Mouse (Mus musculus): ENCODE data around the gene Art3. TPM values are rescaled to one million over a fixed set of nuclear protein-coding genes. Genes with fewer than 3 reads are reported as not detected.
A peak's percentile ranks its signal among the peaks of the same experiment; 100 is the strongest.

The Art3 gene
- polyA plus RNA-seq, 1 experiment from 2014 or later, result 46.5 TPM

- no peak for TF ChIP-seq EP300 (IDR thresholded peaks at IDR 0.05)
- TF ChIP-seq CTCF (IDR thresholded peaks at IDR 0.05), result no peak
- H3K9ac ChIP-seq (replicated peaks; ENCODE audit: low read depth), result no peak overlapping the region
- WGBS, result 57% methylated on average over 9 of the region's 10 CpGs
- no peaks in the 10 kb centered on the region for H3K9me3 ChIP-seq (ENCODE audit: low read length)
- no peak overlapping the region for H3K4me2 ChIP-seq (replicated peaks; ENCODE audit: low read depth, low read length)
- no peak for ATAC-seq
- no peaks in the 10 kb centered on the region for H3K4me1 ChIP-seq (ENCODE audit: insufficient read depth, low read depth, low read length)
- H3K4me3 ChIP-seq (ENCODE audit: low read depth, low read length), result no peak overlapping the region
- no peaks in the 10 kb centered on the region for H3K36me3 ChIP-seq (ENCODE audit: insufficient read depth, low read length)
- no peaks in the 10 kb centered on the region for H3K27me3 ChIP-seq (replicated peaks; ENCODE audit: insufficient read depth, low read length)
- no peak overlapping the region for H3K27ac ChIP-seq (ENCODE audit: low read length)
- DNase-seq (ENCODE audit: low spot score), result no peak
Observed at GRCm38 (mm10) chr5:92403562-92404399, 72.2 kb downstream of the Art3 start.

DNA sequence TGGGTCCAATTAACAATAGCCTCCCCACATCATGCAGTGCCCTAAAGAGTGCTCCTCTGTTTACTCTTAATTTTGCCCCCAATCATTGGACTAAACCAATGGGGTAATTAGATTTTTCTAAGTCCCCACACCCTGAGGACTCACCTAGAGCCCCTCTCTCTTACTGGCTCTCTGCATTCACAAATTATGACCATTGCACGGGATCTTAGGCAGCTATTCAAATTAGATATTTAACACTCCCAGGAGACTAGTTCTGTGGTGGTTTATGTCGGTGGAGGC, 72.7 kb downstream of the Art3 start:
- H3K9me3 ChIP-seq (ENCODE audit: low read length), result no peaks in the 10 kb centered on the region
- H3K36me3 ChIP-seq (ENCODE audit: insufficient read depth, low read length), result no peaks in the 10 kb centered on the region
- no peak overlapping the region for H3K4me2 ChIP-seq (replicated peaks; ENCODE audit: low read depth, low read length)
- H3K9ac ChIP-seq (replicated peaks; ENCODE audit: low read depth), result no peak overlapping the region
- WGBS, result 53% methylated on average over 2 of the region's 2 CpGs
- H3K27me3 ChIP-seq (replicated peaks; ENCODE audit: insufficient read depth, low read length), result no peaks in the 10 kb centered on the region
- ATAC-seq, result no peak
- no peak overlapping the region for H3K27ac ChIP-seq (ENCODE audit: low read length)
- H3K4me1 ChIP-seq (ENCODE audit: insufficient read depth, low read depth, low read length), result no peaks in the 10 kb centered on the region
- H3K4me3 ChIP-seq (ENCODE audit: low read depth, low read length), result no peak overlapping the region
- TF ChIP-seq EP300 (IDR thresholded peaks at IDR 0.05), result no peak
- DNase-seq (ENCODE audit: low spot score), result no peak

DNA sequence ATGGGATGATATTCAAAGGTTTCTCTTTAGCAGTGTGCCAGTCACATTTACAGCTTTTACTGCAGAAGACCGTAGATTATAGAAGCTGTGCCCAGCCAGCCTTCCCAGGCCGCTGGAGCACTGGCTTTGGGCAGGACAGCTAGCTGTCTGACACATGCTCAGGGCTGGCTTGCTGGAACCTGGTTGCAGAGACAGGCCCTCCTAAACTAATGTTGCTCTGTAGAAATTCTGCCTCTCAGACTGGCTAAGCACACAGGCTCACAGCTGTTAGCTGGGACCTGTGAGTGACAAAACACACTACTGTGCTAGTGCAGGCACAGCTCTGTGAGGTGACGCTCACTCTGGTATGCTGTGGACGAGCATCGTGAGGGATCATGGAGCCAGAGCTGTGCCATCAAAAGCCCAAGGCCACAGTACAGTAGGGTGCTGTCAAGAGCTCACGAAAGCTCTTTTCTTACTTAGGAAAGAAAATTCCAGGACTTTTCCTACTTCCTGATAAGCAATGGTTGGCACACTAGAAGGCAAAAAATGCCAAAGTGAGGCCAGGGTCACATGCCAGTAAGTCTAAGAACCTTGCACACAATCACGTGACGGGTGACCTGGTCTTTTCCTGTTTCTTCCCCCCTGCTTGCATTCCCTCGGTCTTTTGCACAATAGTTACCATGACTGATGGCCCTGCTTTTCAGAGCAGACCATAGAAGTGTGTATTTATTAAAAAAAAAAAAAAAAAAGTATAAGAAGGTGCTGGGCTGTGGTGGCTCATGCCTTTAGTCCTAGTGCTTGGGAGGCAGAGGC, 77.9 kb downstream of the Art3 start:
- no peak overlapping the region for H3K4me3 ChIP-seq (ENCODE audit: low read depth, low read length)
- no peak for TF ChIP-seq EP300 (IDR thresholded peaks at IDR 0.05)
- no peak for TF ChIP-seq CTCF (IDR thresholded peaks at IDR 0.05)
- WGBS, result 56% methylated on average over 9 of the region's 9 CpGs
- no peaks in the 10 kb centered on the region for H3K27me3 ChIP-seq (replicated peaks; ENCODE audit: insufficient read depth, low read length)
- H3K4me2 ChIP-seq (replicated peaks; ENCODE audit: low read depth, low read length), result no peak overlapping the region
- ATAC-seq (peak; percentile 72), DNase-seq (ENCODE audit: low spot score) (peak; percentile 46)
- 0 out of 2 replicates have a peak, but pooled peaks cover 4% of the 10 kb centered on the region for H3K36me3 ChIP-seq (ENCODE audit: insufficient read depth, low read length)
- no peaks in the 10 kb centered on the region for H3K9me3 ChIP-seq (ENCODE audit: low read length)
- H3K9ac ChIP-seq (replicated peaks; ENCODE audit: low read depth), result no peak overlapping the region
- H3K4me1 ChIP-seq (ENCODE audit: insufficient read depth, low read depth, low read length), result no peaks in the 10 kb centered on the region
- H3K27ac ChIP-seq (ENCODE audit: low read length), result no peak overlapping the region

DNA sequence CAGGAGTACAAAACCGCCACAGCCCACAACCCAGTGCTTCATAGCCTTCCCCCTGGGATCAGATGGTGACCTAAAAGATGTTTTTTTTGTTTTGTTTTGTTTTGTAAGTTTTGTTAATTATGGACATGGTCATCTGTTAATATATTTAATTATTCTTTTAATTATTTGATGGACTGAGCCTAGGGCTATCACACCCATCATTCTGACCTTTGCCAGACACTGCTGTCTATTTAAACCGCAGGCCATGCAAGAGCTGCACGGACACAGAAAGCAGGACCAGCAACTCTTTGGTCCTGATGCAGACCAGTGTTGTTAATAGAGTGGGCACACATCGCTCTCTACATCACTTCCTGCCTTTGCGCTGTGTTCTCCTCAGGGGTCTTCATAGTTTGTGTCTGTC, 78.9 kb downstream of the Art3 start:
- Histone ChIP-seq H3K4me1 (ENCODE audit: insufficient read depth, low read depth, low read length) (no peaks in the 10 kb centered on the region), H3K9ac (replicated peaks; ENCODE audit: low read depth) (no peak overlapping the region), H3K27ac (ENCODE audit: low read length) (no peak overlapping the region), H3K36me3 (ENCODE audit: insufficient read depth, low read length) (0 out of 2 replicates have a peak, but pooled peaks cover 4% of the 10 kb centered on the region), H3K9me3 (ENCODE audit: low read length) (no peaks in the 10 kb centered on the region), H3K4me2 (replicated peaks; ENCODE audit: low read depth, low read length) (no peak overlapping the region), H3K27me3 (replicated peaks; ENCODE audit: insufficient read depth, low read length) (no peaks in the 10 kb centered on the region), H3K4me3 (ENCODE audit: low read depth, low read length) (no peak overlapping the region)
- TF ChIP-seq EP300 (IDR thresholded peaks at IDR 0.05), result no peak
- no peak for TF ChIP-seq CTCF (IDR thresholded peaks at IDR 0.05)
- ATAC-seq, result no peak
- WGBS, result 92% methylated on average over 5 of the region's 5 CpGs
- DNase-seq (ENCODE audit: low spot score), result no peak

DNA sequence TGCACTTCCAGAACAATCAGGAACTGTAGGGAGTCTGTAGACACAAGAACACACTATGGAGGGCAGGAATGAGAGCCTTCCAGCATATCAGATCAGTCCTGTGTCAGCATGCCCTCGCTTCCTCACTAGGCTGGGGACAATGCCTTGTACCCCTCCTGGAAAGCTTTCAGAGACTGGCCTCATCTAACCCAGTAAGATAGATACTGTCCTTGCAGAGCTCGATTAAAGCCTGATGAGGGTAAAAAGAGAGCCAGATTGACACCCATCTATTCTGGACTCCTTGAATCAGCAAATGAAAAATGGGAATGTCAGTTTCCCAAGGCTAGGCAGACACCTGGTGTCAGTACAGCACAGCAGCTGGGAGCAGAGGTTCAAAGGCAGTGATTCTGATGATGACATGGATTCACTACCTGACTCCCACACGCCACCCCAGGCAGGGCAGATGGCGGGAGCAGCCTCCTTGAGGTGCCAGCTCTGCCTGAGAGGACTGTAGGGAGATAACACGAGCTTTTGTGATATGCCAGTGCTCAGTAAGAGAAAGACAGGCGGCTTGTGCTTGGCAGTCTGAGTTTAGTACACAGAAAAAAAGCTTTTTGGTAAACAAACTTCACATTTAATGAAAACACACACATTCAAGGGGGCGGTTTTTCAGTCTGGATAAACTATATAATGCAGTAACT, 80.0 kb downstream of the Art3 start:
- Histone ChIP-seq H3K4me1 (ENCODE audit: insufficient read depth, low read depth, low read length) (no peaks in the 10 kb centered on the region), H3K4me2 (replicated peaks; ENCODE audit: low read depth, low read length) (no peak overlapping the region), H3K27me3 (replicated peaks; ENCODE audit: insufficient read depth, low read length) (no peaks in the 10 kb centered on the region), H3K9ac (replicated peaks; ENCODE audit: low read depth) (no peak overlapping the region), H3K9me3 (ENCODE audit: low read length) (no peaks in the 10 kb centered on the region), H3K36me3 (ENCODE audit: insufficient read depth, low read length) (0 out of 2 replicates have a peak, but pooled peaks cover 5% of the 10 kb centered on the region), H3K4me3 (ENCODE audit: low read depth, low read length) (no peak overlapping the region), H3K27ac (ENCODE audit: low read length) (no peak overlapping the region)
- no peak for TF ChIP-seq CTCF (IDR thresholded peaks at IDR 0.05)
- no peak for TF ChIP-seq EP300 (IDR thresholded peaks at IDR 0.05)
- DNase-seq (ENCODE audit: low spot score), result no peak
- WGBS, result 63% methylated on average over 7 of the region's 7 CpGs
- ATAC-seq, result no peak
